Mouse (Mus musculus) ES-E14 (cell line): ENCODE measurements at regions not wholly inside any gene's neighbourhood (a gene's known extent, or its start where the extent isn't known, plus 50 kb on each side); places are given as distances from the start of the nearest gene placed in this dataset.
"Not testable (repeated sequence)": the region's sequence is repeated elsewhere in the genome, so short reads cannot be mapped to it uniquely, and the experiment has no call there.

Experiments used
- DNase-seq: peaks from one replicate; pipeline ENCODE4 v3.0.0-alpha.2; 2013; ENCODE audit warnings: low read depth, low spot score
- H3K27ac ChIP-seq: 2 replicates; pipeline ENCODE4 v1.5.1; 2012; ENCODE audit warnings: low read depth, mild to moderate bottlenecking, low read length, moderate library complexity, mixed read lengths; ENCODE audit not compliant: poor library complexity, insufficient read depth, severe bottlenecking
- H3K36me3 ChIP-seq: 2 replicates; pipeline ENCODE4 v1.6.1; 2012; ENCODE audit warnings: mild to moderate bottlenecking, low read length, moderate library complexity, mixed read lengths; ENCODE audit not compliant: control insufficient read depth, poor library complexity, insufficient read depth, severe bottlenecking
- H3K4me1 ChIP-seq, 2 experiments: fragments of 150-350 bp in 1 of 2; sonication (generic) in 1 of 2; 2 replicates each; pipeline ENCODE4 v1.6.1; 2012; ENCODE audit warnings: low read length in 2 of 2, mild to moderate bottlenecking in 1 of 2, mixed read lengths in 1 of 2; ENCODE audit not compliant: control insufficient read depth in 2 of 2, insufficient read depth in 2 of 2, poor library complexity in 1 of 2
- H3K4me3 ChIP-seq, 2 experiments: fragments of 150-350 bp in 1 of 2; sonication (generic) in 1 of 2; 2 replicates each; pipeline ENCODE4 v1.5.1; 2012; ENCODE audit warnings: low read length in 2 of 2, low read depth in 1 of 2, mild to moderate bottlenecking in 1 of 2, mixed read lengths in 1 of 2; ENCODE audit not compliant: insufficient read depth in 1 of 2, poor library complexity in 1 of 2, severe bottlenecking in 1 of 2
- H3K9ac ChIP-seq: 2 replicates; pipeline ENCODE4 v1.6.1; 2012; ENCODE audit warnings: low read depth, mild to moderate bottlenecking, low read length, mixed read lengths; ENCODE audit not compliant: poor library complexity, insufficient read depth, severe bottlenecking
- H3K9me3 ChIP-seq: fragments of 150-350 bp; sonication (generic); 2 replicates; pipeline ENCODE4 v1.6.1; 2012; ENCODE audit warnings: low read depth, mild to moderate bottlenecking, low read length; ENCODE audit not compliant: control insufficient read depth, insufficient read depth
- CHD2 ChIP-seq: IDR thresholded peaks from 2 replicates; pipeline ENCODE4 v1.6.1; 2014; ENCODE audit warnings: mild to moderate bottlenecking, low read depth, low read length, inconsistent platforms
- HCFC1 ChIP-seq: IDR thresholded peaks from 2 replicates; pipeline ENCODE4 v1.6.1; 2012; ENCODE audit warnings: low read length, inconsistent platforms, borderline replicate concordance; ENCODE audit not compliant: insufficient read depth
- MAFK ChIP-seq: IDR thresholded peaks from 2 replicates; pipeline ENCODE4 v1.6.1; 2014; ENCODE audit warnings: mild to moderate bottlenecking, low read depth, low read length, inconsistent platforms; ENCODE audit not compliant: insufficient read depth
- ZC3H11A ChIP-seq: IDR thresholded peaks from 2 replicates; pipeline ENCODE4 v1.6.1; 2012; ENCODE audit warnings: low read depth, mild to moderate bottlenecking, inconsistent platforms, low read length, borderline replicate concordance
- ZNF384 ChIP-seq: IDR thresholded peaks from 2 replicates; pipeline ENCODE4 v1.6.1; 2012; ENCODE audit warnings: low read depth, low read length, inconsistent platforms
- in situ Hi-C, 2 experiments: fragments of 600-800 bp; cut with MboI; formaldehyde crosslinking; loops; one replicate each; pipeline ENCODE4 v1.15.1; 2025; ENCODE audit warnings: low sequenced_read_pairs in 2 of 2, inconsistent platforms in 1 of 2; ENCODE audit not compliant: unreplicated experiment in 2 of 2

DNA sequence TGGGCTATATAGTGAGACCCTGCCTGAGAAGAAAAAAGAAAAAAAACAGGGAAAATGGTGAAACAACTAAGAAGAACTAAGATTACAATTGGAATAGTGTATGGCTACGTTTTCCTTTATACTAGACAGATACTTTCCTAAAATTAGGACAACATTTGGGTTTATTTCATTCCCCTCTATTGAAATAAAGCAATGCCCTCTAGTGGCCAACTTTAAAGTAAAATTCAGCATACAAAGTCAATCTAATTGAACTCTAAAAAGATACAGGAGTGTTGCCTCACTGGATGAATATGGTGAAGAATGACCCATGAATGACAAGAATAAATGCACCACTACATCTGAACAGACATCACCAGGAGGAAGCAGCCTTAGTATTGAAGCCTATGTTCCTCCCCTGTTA is 185.4 kb upstream of the Irak1bp1 start:
- in situ Hi-C loops: no loop called here
- H3K4me3 ChIP-seq: no peak overlapping the region
- no peak overlapping the region for H3K27ac ChIP-seq
- TF ChIP-seq ZC3H11A: 0 out of 2 replicates have a peak, but pooled peaks have one; percentile 4
- TF ChIP-seq HCFC1: no peak
- no peak for TF ChIP-seq CHD2
- no peak for TF ChIP-seq MAFK
- no peak for TF ChIP-seq ZNF384
- no peak overlapping the region for H3K9ac ChIP-seq
- no peaks in the 10 kb centered on the region for H3K36me3 ChIP-seq
- no peaks in the 10 kb centered on the region for H3K9me3 ChIP-seq
- no peaks in the 10 kb centered on the region for H3K4me1 ChIP-seq
- DNase-seq: no peak

GRCm38 (mm10) chr9:82655511-82655910 is 173.8 kb upstream of the Irak1bp1 start:
- H3K4me3 ChIP-seq, H3K4me1 ChIP-seq, in situ Hi-C loops, DNase-seq, H3K9ac ChIP-seq, H3K36me3 ChIP-seq, H3K9me3 ChIP-seq, H3K27ac ChIP-seq: not testable (repeated sequence)

GRCm38 (mm10) chr9:82682196-82682595 is 147.1 kb upstream of the Irak1bp1 start:
- no peak overlapping the region for H3K27ac ChIP-seq
- DNase-seq: no peak
- no peaks in the 10 kb centered on the region for H3K36me3 ChIP-seq
- H3K4me1 ChIP-seq: no peaks in the 10 kb centered on the region
- TF ChIP-seq HCFC1 (no peak), MAFK (no peak), CHD2 (no peak), ZNF384 (no peak), ZC3H11A (no peak)
- H3K9me3 ChIP-seq: no peaks in the 10 kb centered on the region
- no peak overlapping the region for H3K9ac ChIP-seq
- no peak overlapping the region for H3K4me3 ChIP-seq
- in situ Hi-C loops: no loop called here

- no peak for DNase-seq
- Histone ChIP-seq H3K4me3 (no peak overlapping the region), H3K9me3 (no peaks in the 10 kb centered on the region), H3K27ac (no peak overlapping the region), H3K4me1 (no peaks in the 10 kb centered on the region), H3K9ac (no peak overlapping the region), H3K36me3 (no peaks in the 10 kb centered on the region)
- TF ChIP-seq HCFC1 (no peak), MAFK (no peak), ZC3H11A (no peak), ZNF384 (no peak), CHD2 (no peak)
- in situ Hi-C loops: no loop called here
Measured at GRCm38 (mm10) chr9:82709411-82709983, 119.8 kb upstream of the Irak1bp1 start.

DNA sequence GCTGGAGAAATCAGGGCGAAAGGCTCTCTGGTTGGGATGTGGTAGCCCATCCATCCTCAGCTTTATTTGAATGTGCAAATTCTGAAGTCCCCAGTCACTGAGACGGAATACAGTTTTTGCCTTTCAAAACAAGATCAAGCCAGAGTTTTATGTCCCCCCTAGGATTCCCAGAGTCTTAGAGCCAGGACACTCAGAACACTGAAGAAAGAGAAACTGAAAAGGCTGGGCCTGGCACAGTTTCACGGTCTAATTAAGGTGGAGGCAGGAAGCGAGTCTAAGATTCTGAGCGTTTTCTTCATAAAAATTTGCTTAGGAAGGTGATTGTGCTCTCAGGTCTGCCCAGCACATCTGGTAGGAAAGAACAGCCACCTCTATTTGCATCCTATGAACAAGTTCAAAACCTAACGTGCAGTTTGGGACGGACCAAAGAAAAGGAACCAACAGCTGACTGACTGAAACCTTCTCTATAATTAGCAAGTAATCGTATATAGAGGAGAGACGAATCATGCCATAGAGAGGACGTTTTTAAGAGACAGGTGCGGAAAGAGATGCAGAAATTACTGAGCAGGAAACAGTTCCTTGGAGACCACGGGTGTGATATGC is 119.2 kb upstream of the Irak1bp1 start:
- Histone ChIP-seq H3K27ac (no peak overlapping the region), H3K4me3 (no peak overlapping the region), H3K9ac (no peak overlapping the region), H3K9me3 (no peaks in the 10 kb centered on the region), H3K4me1 (no peaks in the 10 kb centered on the region), H3K36me3 (no peaks in the 10 kb centered on the region)
- DNase-seq: no peak
- TF ChIP-seq HCFC1 (no peak), MAFK (no peak), ZNF384 (no peak), ZC3H11A (no peak), CHD2 (no peak)
- in situ Hi-C loops: no loop called here
